In genomic region chr14:97557888-97558287, GRCm38 (mm10) we compare ENCODE assay signal across 17 mouse cellular contexts.
A peak's percentile ranks its signal among the peaks of the same experiment; 100 is the strongest.
DNase-seq lines count a peak whose midpoint lies in the region; ATAC-seq and TF ChIP-seq lines count a peak whose summit lies in the region.
"Had no signal": no experiment of that assay in that cellular context is flagged by ENCODE, and none has a peak within 500 bp of the region (broad histone marks: within the 10 kb centered on the region; RNA-seq: fewer than 3 reads in every experiment).

No protein-coding gene starts in this region.

- H3K4me2 ChIP-seq in hindbrain, postnatal 0 days (ENCODE audit: low read depth, low read length): no peak overlapping the region
- H3K4me2 ChIP-seq in hindbrain, embryonic 13.5 days: no peak overlapping the region
- no peak overlapping the region for H3K4me2 ChIP-seq in liver, postnatal 0 days (ENCODE audit: low read depth, low read length)
- no peak overlapping the region for H3K4me2 ChIP-seq in liver, embryonic 12.5 days
- H3K4me2 ChIP-seq: forebrain, embryonic 13.5 days; limb, embryonic 12.5 days; liver, embryonic 15.5 days; neural tube, embryonic 13.5 days; stomach, embryonic 15.5 days had no signal

- no peaks in the 10 kb centered on the region for H3K27me3 ChIP-seq in hindbrain, postnatal 0 days (ENCODE audit: insufficient read depth, low read length)
- H3K27me3 ChIP-seq in hindbrain, embryonic 13.5 days: no peaks in the 10 kb centered on the region
- no peaks in the 10 kb centered on the region for H3K27me3 ChIP-seq in liver, postnatal 0 days (ENCODE audit: insufficient read depth, low read length)
- no peaks in the 10 kb centered on the region for H3K27me3 ChIP-seq in liver, embryonic 12.5 days (replicated peaks)
- no peaks in the 10 kb centered on the region for H3K27me3 ChIP-seq in MEL (ENCODE audit: control insufficient read depth in 1 of 2, insufficient read depth in 2 of 2, low read length in 2 of 2)
- H3K27me3 ChIP-seq: CH12.LX; forebrain, embryonic 13.5 days; limb, embryonic 12.5 days; liver, embryonic 15.5 days; neural tube, embryonic 13.5 days; stomach, embryonic 15.5 days had no signal

- peak; percentile 44 for TF ChIP-seq CTCF in hindbrain, postnatal 0 days (IDR thresholded peaks at IDR 0.05; ENCODE audit: low read depth)
- peak; percentile 39; the same call in 1 of the 2 replicates for TF ChIP-seq CTCF in liver, postnatal 0 days (IDR thresholded peaks at IDR 0.05; ENCODE audit: low read depth)
- TF ChIP-seq CTCF in MEL (IDR thresholded peaks at IDR 0.05 in 2 of 3, conservative IDR thresholded peaks at IDR 0.05 in 1 of 3; ENCODE audit: control insufficient read depth in 1 of 3, insufficient read depth in 1 of 3, low read depth in 2 of 3, low read length in 3 of 3, poor library complexity in 1 of 3, severe bottlenecking in 1 of 3): peak; percentile 11 to 29 (median 14); a peak in 2 of 6 replicates

- no peaks in the 10 kb centered on the region for H3K4me1 ChIP-seq in hindbrain, postnatal 0 days (ENCODE audit: insufficient read depth, low read length)
- peaks cover 8% of the 10 kb centered on the region for H3K4me1 ChIP-seq in hindbrain, embryonic 13.5 days (replicated peaks)
- no peaks in the 10 kb centered on the region for H3K4me1 ChIP-seq in liver, postnatal 0 days (ENCODE audit: insufficient read depth)
- H3K4me1 ChIP-seq in liver, embryonic 12.5 days: no peaks in the 10 kb centered on the region
- H3K4me1 ChIP-seq in MEL (ENCODE audit: control insufficient read depth in 1 of 2, insufficient read depth in 2 of 2, low read length in 2 of 2): peaks cover 2 to 4% of the 10 kb centered on the region in 2 experiments; a peak in 1 of 4 replicates
- H3K4me1 ChIP-seq: liver, embryonic 15.5 days; stomach, embryonic 15.5 days had no signal

- H3K27ac ChIP-seq in hindbrain, postnatal 0 days: no peak overlapping the region
- no peak overlapping the region for H3K27ac ChIP-seq in hindbrain, embryonic 13.5 days
- H3K27ac ChIP-seq in liver, postnatal 0 days (ENCODE audit: low read depth): no peak overlapping the region
- no peak overlapping the region for H3K27ac ChIP-seq in liver, embryonic 12.5 days
- H3K27ac ChIP-seq in MEL (ENCODE audit: control insufficient read depth, low read depth, low read length): no peak overlapping the region
- H3K27ac ChIP-seq: forebrain, embryonic 13.5 days; limb, embryonic 12.5 days; liver, embryonic 15.5 days; neural tube, embryonic 13.5 days; stomach, embryonic 15.5 days had no signal

- no peak for TF ChIP-seq EP300 in liver, postnatal 0 days (IDR thresholded peaks at IDR 0.05; ENCODE audit: low read depth)
- no peak for TF ChIP-seq EP300 in MEL (IDR thresholded peaks at IDR 0.05; ENCODE audit: low read depth in 1 of 2, low read length in 2 of 2)

- no peak for DNase-seq in hindbrain, postnatal 0 days (ENCODE audit: low spot score)
- DNase-seq in liver, postnatal 0 days: no peak
- DNase-seq in 416B (ENCODE audit: low read depth) (peak; percentile 18), MEL (ENCODE audit: low read depth, low spot score) (peak; percentile 26)
- no peak for DNase-seq in Muller cell, postnatal 12 days (ENCODE audit: inconsistent ontology term)
- DNase-seq in ovary, postnatal 36 days (ENCODE audit: low spot score): no peak
- DNase-seq: cerebellum, adult 18-20 months; heart, adult 18-20 months; thymus, postnatal 14 days had no signal

- no peaks in the 10 kb centered on the region for H3K9me3 ChIP-seq in hindbrain, postnatal 0 days (ENCODE audit: low read length)
- no peaks in the 10 kb centered on the region for H3K9me3 ChIP-seq in hindbrain, embryonic 13.5 days
- no peaks in the 10 kb centered on the region for H3K9me3 ChIP-seq in liver, postnatal 0 days (ENCODE audit: low read length)
- no peaks in the 10 kb centered on the region for H3K9me3 ChIP-seq in liver, embryonic 12.5 days (replicated peaks)
- no peaks in the 10 kb centered on the region for H3K9me3 ChIP-seq in MEL (replicated peaks; ENCODE audit: insufficient read depth, low read length)
- H3K9me3 ChIP-seq: forebrain, embryonic 13.5 days; limb, embryonic 12.5 days; liver, embryonic 15.5 days; neural tube, embryonic 13.5 days; stomach, embryonic 15.5 days had no signal

- no peaks in the 10 kb centered on the region for H3K79me2 ChIP-seq in MEL (ENCODE audit: control insufficient read depth, insufficient read depth, low read length, poor library complexity)

- TF ChIP-seq POLR2A in MEL (IDR thresholded peaks at IDR 0.05; ENCODE audit: control insufficient read depth in 1 of 2, insufficient read depth in 1 of 2, low read depth in 1 of 2, low read length in 2 of 2, poor library complexity in 1 of 2): no peak

- WGBS in hindbrain, postnatal 0 days: 93% methylated on average over 1 of the region's 1 CpGs
- 91% methylated on average over 1 of the region's 1 CpGs for WGBS in hindbrain, embryonic 13.5 days
- 73% methylated on average over 1 of the region's 1 CpGs for WGBS in liver, postnatal 0 days (ENCODE audit: insufficient replicate concordance)
- 68% methylated on average over 1 of the region's 1 CpGs for WGBS in liver, embryonic 12.5 days (ENCODE audit: insufficient replicate concordance)

- no peak overlapping the region for H3K9ac ChIP-seq in hindbrain, postnatal 0 days (replicated peaks; ENCODE audit: low read length)
- H3K9ac ChIP-seq in hindbrain, embryonic 13.5 days: no peak overlapping the region
- H3K9ac ChIP-seq in liver, postnatal 0 days (replicated peaks): no peak overlapping the region
- H3K9ac ChIP-seq in liver, embryonic 12.5 days: no peak overlapping the region
- H3K9ac ChIP-seq in MEL (ENCODE audit: control insufficient read depth, low read depth, low read length, poor library complexity, severe bottlenecking): no peak overlapping the region
- H3K9ac ChIP-seq: forebrain, embryonic 13.5 days; limb, embryonic 12.5 days; liver, embryonic 15.5 days; neural tube, embryonic 13.5 days; stomach, embryonic 15.5 days had no signal

- ATAC-seq in hindbrain, postnatal 0 days: no peak
- ATAC-seq in hindbrain, embryonic 13.5 days (ENCODE audit: low FRiP score): no peak
- no peak for ATAC-seq in liver, postnatal 0 days
- ATAC-seq in liver, embryonic 12.5 days: no peak
- ATAC-seq: forebrain, embryonic 13.5 days had no signal

- no peaks in the 10 kb centered on the region for H3K36me3 ChIP-seq in hindbrain, postnatal 0 days (ENCODE audit: insufficient read depth, low read length)
- no peaks in the 10 kb centered on the region for H3K36me3 ChIP-seq in hindbrain, embryonic 13.5 days
- H3K36me3 ChIP-seq in liver, postnatal 0 days (replicated peaks; ENCODE audit: insufficient read depth, low read length): no peaks in the 10 kb centered on the region
- no peaks in the 10 kb centered on the region for H3K36me3 ChIP-seq in liver, embryonic 12.5 days
- H3K36me3 ChIP-seq in MEL (ENCODE audit: control insufficient read depth in 1 of 2, insufficient read depth in 2 of 2, low read length in 2 of 2): peaks cover 0 to 12% of the 10 kb centered on the region in 2 experiments; a peak in 2 of 4 replicates
- H3K36me3 ChIP-seq: limb, embryonic 12.5 days; liver, embryonic 15.5 days; neural tube, embryonic 13.5 days; stomach, embryonic 15.5 days had no signal

- H3K4me3 ChIP-seq in hindbrain, postnatal 0 days (ENCODE audit: low read length): no peak overlapping the region
- no peak overlapping the region for H3K4me3 ChIP-seq in hindbrain, embryonic 13.5 days
- H3K4me3 ChIP-seq in liver, postnatal 0 days (ENCODE audit: low read depth, low read length): no peak overlapping the region
- H3K4me3 ChIP-seq in liver, embryonic 12.5 days: no peak overlapping the region
- no peak overlapping the region for H3K4me3 ChIP-seq in MEL (ENCODE audit: control insufficient read depth in 1 of 2, insufficient read depth in 1 of 2, low read depth in 2 of 2, low read length in 2 of 2)
- H3K4me3 ChIP-seq: forebrain, embryonic 13.5 days; limb, embryonic 12.5 days; liver, embryonic 15.5 days; neural tube, embryonic 13.5 days; stomach, embryonic 15.5 days had no signal

- TF ChIP-seq RAD21 in MEL (IDR thresholded peaks at IDR 0.05; ENCODE audit: low read depth, low read length): peak; percentile 38

TF ChIP-seq in MEL, 35 proteins besides CTCF, POLR2A, EP300 and RAD21:
- TF ChIP-seq SMC3 (IDR thresholded peaks at IDR 0.05; ENCODE audit: low read depth, low read length) (peak; percentile 49), ZC3H11A (IDR thresholded peaks at IDR 0.05; ENCODE audit: low read depth, low read length) (peak; percentile 17; the same call in 1 of the 2 replicates), CHD2 (IDR thresholded peaks at IDR 0.05; ENCODE audit: low read length) (no peak), ELF1 (IDR thresholded peaks at IDR 0.05; ENCODE audit: low read depth, low read length) (no peak), MYC (IDR thresholded peaks at IDR 0.05; ENCODE audit: low read depth, low read length) (no peak), TBP (IDR thresholded peaks at IDR 0.05; ENCODE audit: low read depth, low read length) (no peak)

Comparison
In these comparisons a context has a peak if more than half of its experiments do, and no peak if none do; other contexts are left out.
1. DNase-seq: peak in 416B (single experiment) and MEL (single experiment); none in hindbrain, postnatal 0 days (single experiment), liver, postnatal 0 days (single experiment), Muller cell, postnatal 12 days (single experiment) and ovary, postnatal 36 days (single experiment).
2. Peak in every context shown above with its lines, with median percentiles within 50 percentile points of each other: CTCF ChIP-seq.